Mouse (Mus musculus) ES-Bruce4 (cell line): ENCODE measurements around the gene Pank4. TPM values are rescaled to one million over a fixed set of nuclear protein-coding genes. Genes with fewer than 3 reads are reported as not detected.

Experiments
- H3K27ac ChIP-seq: 2 replicates; pipeline ENCODE4 v1.5.1; 2012; ENCODE audit warnings: low read length, inconsistent platforms; ENCODE audit not compliant: insufficient read depth
- H3K27me3 ChIP-seq: 2 replicates; pipeline ENCODE4 v1.6.1; 2012; ENCODE audit warnings: mild to moderate bottlenecking, low read length, inconsistent platforms; ENCODE audit not compliant: control insufficient read depth, poor library complexity, insufficient read depth, severe bottlenecking
- H3K36me3 ChIP-seq: 2 replicates; pipeline ENCODE4 v1.6.1; 2012; ENCODE audit warnings: inconsistent platforms, mild to moderate bottlenecking, low read length, moderate library complexity; ENCODE audit not compliant: control insufficient read depth, poor library complexity, insufficient read depth, severe bottlenecking
- H3K4me1 ChIP-seq: one replicate; pipeline ENCODE4 v1.8.1; 2011; ENCODE audit warnings: low read length; ENCODE audit not compliant: control insufficient read depth, insufficient read depth
- H3K4me3 ChIP-seq: 2 replicates; pipeline ENCODE4 v1.5.1; 2011; ENCODE audit warnings: low read depth, mild to moderate bottlenecking, low read length
- H3K9ac ChIP-seq: 2 replicates; pipeline ENCODE4 v1.6.1; 2012; ENCODE audit warnings: low read depth, mild to moderate bottlenecking, inconsistent platforms; ENCODE audit not compliant: poor library complexity, severe bottlenecking
- H3K9me3 ChIP-seq: replicated peaks from 2 replicates; pipeline ENCODE4 v1.6.1; 2012; ENCODE audit warnings: mild to moderate bottlenecking, low read length, inconsistent platforms; ENCODE audit not compliant: control insufficient read depth, poor library complexity, insufficient read depth, severe bottlenecking
- CTCF ChIP-seq: IDR thresholded peaks from one replicate; pipeline ENCODE4 v1.8.1; 2011; ENCODE audit warnings: low read depth, low read length
- EP300 ChIP-seq: IDR thresholded peaks from 2 replicates; pipeline ENCODE4 v1.6.1; 2011; ENCODE audit warnings: low read depth, low read length; ENCODE audit not compliant: insufficient read depth
- POLR2A ChIP-seq: IDR thresholded peaks from one replicate; pipeline ENCODE4 v1.8.1; 2011; ENCODE audit warnings: low read length; ENCODE audit not compliant: insufficient read depth
- polyA plus RNA-seq: library from polyadenylated mRNA; stranded (reverse); fragments of >200 nt; gene quantifications from 2 replicates; pipeline ENCODE4 v1.2.4, GENCODE M21; 2011; ENCODE audit warnings: low read depth; ENCODE audit not compliant: missing spikeins, insufficient read depth, insufficient read length

The Pank4 gene
- polyA plus RNA-seq, 1 experiment: 21.5 TPM

- no peaks in the 10 kb centered on the region for H3K9me3 ChIP-seq
- no peak overlapping the region for H3K27ac ChIP-seq
- H3K4me1 ChIP-seq: peaks cover 2% of the 10 kb centered on the region
- H3K4me3 ChIP-seq: no peak overlapping the region
- TF ChIP-seq CTCF: no peak
- no peak for TF ChIP-seq EP300
- no peak for TF ChIP-seq POLR2A
- peaks cover 1% of the 10 kb centered on the region; the same call in 1 of the 2 replicates for H3K27me3 ChIP-seq
- H3K36me3 ChIP-seq: no peaks in the 10 kb centered on the region
- H3K9ac ChIP-seq: no peak overlapping the region
These were observed 15.6 kb upstream of the Pank4 start for GRCm38 (mm10) chr4:154948066-154948939.

GRCm38 (mm10) chr4:154948940-154949588, 14.9 kb upstream of the Pank4 start:
- Histone ChIP-seq H3K4me3 (no peak overlapping the region), H3K36me3 (no peaks in the 10 kb centered on the region), H3K9ac (no peak overlapping the region), H3K27ac (no peak overlapping the region), H3K27me3 (peaks cover 1% of the 10 kb centered on the region; the same call in 1 of the 2 replicates), H3K9me3 (no peaks in the 10 kb centered on the region), H3K4me1 (peaks cover 2% of the 10 kb centered on the region)
- TF ChIP-seq EP300 (no peak), CTCF (no peak), POLR2A (no peak)

GRCm38 (mm10) chr4:154949589-154949982, 14.3 kb upstream of the Pank4 start:
- Histone ChIP-seq H3K27me3 (peaks cover 1% of the 10 kb centered on the region; the same call in 1 of the 2 replicates), H3K36me3 (no peaks in the 10 kb centered on the region), H3K9me3 (no peaks in the 10 kb centered on the region), H3K4me1 (peaks cover 2% of the 10 kb centered on the region), H3K27ac (no peak overlapping the region), H3K9ac (no peak overlapping the region), H3K4me3 (no peak overlapping the region)
- TF ChIP-seq EP300: no peak
- no peak for TF ChIP-seq POLR2A
- TF ChIP-seq CTCF: no peak

GRCm38 (mm10) chr4:154952461-154953241, 11.3 kb upstream of the Pank4 start:
- H3K36me3 ChIP-seq: no peaks in the 10 kb centered on the region
- TF ChIP-seq EP300 (no peak), POLR2A (no peak), CTCF (no peak)
- H3K27me3 ChIP-seq: peaks cover 1% of the 10 kb centered on the region; the same call in 1 of the 2 replicates
- no peak overlapping the region for H3K27ac ChIP-seq
- H3K4me3 ChIP-seq: peak overlapping the region; percentile 22; the same call in 1 of the 2 replicates
- no peak overlapping the region for H3K9ac ChIP-seq
- H3K9me3 ChIP-seq: no peaks in the 10 kb centered on the region
- H3K4me1 ChIP-seq: peaks cover 3% of the 10 kb centered on the region

- H3K4me1 ChIP-seq: peaks cover 3% of the 10 kb centered on the region
- H3K36me3 ChIP-seq: no peaks in the 10 kb centered on the region
- no peak overlapping the region for H3K9ac ChIP-seq
- TF ChIP-seq CTCF: no peak
- H3K27ac ChIP-seq: no peak overlapping the region
- no peak overlapping the region for H3K4me3 ChIP-seq
- no peaks in the 10 kb centered on the region for H3K9me3 ChIP-seq
- H3K27me3 ChIP-seq: peaks cover 6% of the 10 kb centered on the region
These were observed 7.3 kb upstream of the Pank4 start for GRCm38 (mm10) chr4:154956604-154957003.
